Comparison of ENCODE assay signal across 16 mouse cellular contexts in the genomic region with DNA sequence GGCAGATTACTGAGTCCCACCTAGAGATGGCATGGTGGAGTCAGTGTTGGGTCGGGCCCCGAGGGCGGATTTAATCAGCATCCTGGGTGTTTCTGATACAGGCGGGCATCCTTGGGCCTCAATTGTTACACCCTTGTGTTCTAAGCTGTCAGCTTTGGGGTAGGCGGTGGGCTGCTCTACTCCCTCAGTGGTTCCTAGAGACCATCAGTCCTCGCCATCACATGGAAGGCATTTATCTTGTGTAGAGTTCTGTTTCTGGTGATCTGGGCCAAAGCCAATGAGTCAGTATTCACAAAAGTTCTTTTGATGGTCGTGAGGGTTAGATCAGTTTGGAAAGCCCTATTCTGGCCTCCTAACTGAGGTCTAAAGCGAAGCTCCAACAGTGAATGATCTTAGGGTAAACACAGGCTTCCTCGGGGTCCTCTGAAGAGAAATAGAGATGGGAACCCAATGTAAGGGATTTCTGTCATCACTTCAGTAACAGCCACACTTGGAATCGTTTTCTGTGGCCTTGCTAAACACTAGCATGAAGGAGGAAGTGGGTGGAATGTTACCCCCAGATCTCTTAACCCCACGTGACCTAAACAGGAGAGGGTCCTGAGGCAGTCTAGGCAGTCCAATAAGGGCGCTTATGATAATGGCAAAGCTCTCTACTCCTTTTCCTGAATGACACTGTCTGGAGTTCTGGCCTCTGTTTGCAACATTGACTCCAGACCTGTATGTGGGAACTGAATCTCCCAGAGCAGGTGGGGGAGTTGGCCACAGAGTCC.
DNase-seq lines count a peak whose midpoint lies in the region; ATAC-seq lines count a peak whose summit lies in the region.
"Had no signal": no experiment of that assay in that cellular context is flagged by ENCODE, and none has a peak within 500 bp of the region (broad histone marks: within the 10 kb centered on the region; RNA-seq: fewer than 3 reads in every experiment).

No protein-coding gene starts in this region.

- peaks cover 3% of the 10 kb centered on the region; the same call in 1 of the 2 replicates for H3K27me3 ChIP-seq in heart, embryonic 10.5 days (ENCODE audit: insufficient read depth, poor library complexity, severe bottlenecking)
- H3K27me3 ChIP-seq in heart, embryonic 12.5 days (replicated peaks), result no peaks in the 10 kb centered on the region
- H3K27me3 ChIP-seq in midbrain, embryonic 11.5 days (ENCODE audit: control insufficient read depth, insufficient read depth, low read length), result no peaks in the 10 kb centered on the region; the same call in 1 of the 2 replicates
- H3K27me3 ChIP-seq in midbrain, embryonic 15.5 days (replicated peaks), result 0 out of 2 replicates have a peak, but pooled peaks cover 2% of the 10 kb centered on the region
- H3K27me3 ChIP-seq: embryonic facial prominence, embryonic 12.5 days; forebrain, embryonic 15.5 days had no signal

- DNase-seq in heart, embryonic 10.5 days (ENCODE audit: low spot score), result peak; percentile 48
- peak; percentile 12 for DNase-seq in midbrain, embryonic 11.5 days (ENCODE audit: low spot score, missing footprints)
- peak; percentile 54 for DNase-seq in induced T-regulatory cell, adult 2 months (ENCODE audit: low read depth)
- no peak for DNase-seq in left cerebral cortex, postnatal 10 days (ENCODE audit: extremely low spot score in 1 of 2, low spot score in 2 of 2)
- DNase-seq: adrenal gland, adult 8-10 months; cerebellum, adult 11 months; cerebellum, adult 8-10 months; cerebellum, postnatal 14 days; gastrocnemius, postnatal 14 days had no signal

- H3K36me3 ChIP-seq in heart, embryonic 10.5 days, result no peaks in the 10 kb centered on the region
- no peaks in the 10 kb centered on the region for H3K36me3 ChIP-seq in heart, embryonic 12.5 days
- no peaks in the 10 kb centered on the region for H3K36me3 ChIP-seq in midbrain, embryonic 11.5 days (ENCODE audit: control insufficient read depth, insufficient read depth, low read length)
- H3K36me3 ChIP-seq in midbrain, embryonic 15.5 days (replicated peaks), result no peaks in the 10 kb centered on the region
- H3K36me3 ChIP-seq: embryonic facial prominence, embryonic 12.5 days; forebrain, embryonic 15.5 days; hindbrain, embryonic 10.5 days had no signal

- peaks cover 20% of the 10 kb centered on the region for H3K4me1 ChIP-seq in heart, embryonic 10.5 days
- peaks cover 24% of the 10 kb centered on the region for H3K4me1 ChIP-seq in heart, embryonic 12.5 days (replicated peaks)
- H3K4me1 ChIP-seq in midbrain, embryonic 11.5 days (ENCODE audit: control insufficient read depth, insufficient read depth, low read length), result peaks cover 6% of the 10 kb centered on the region; the same call in 1 of the 2 replicates
- H3K4me1 ChIP-seq in midbrain, embryonic 15.5 days, result peaks cover 20% of the 10 kb centered on the region

- no peak overlapping the region for H3K27ac ChIP-seq in heart, embryonic 10.5 days
- H3K27ac ChIP-seq in heart, embryonic 12.5 days (ENCODE audit: poor library complexity, severe bottlenecking), result no peak overlapping the region
- no peak overlapping the region for H3K27ac ChIP-seq in midbrain, embryonic 11.5 days (ENCODE audit: low read depth, low read length)
- H3K27ac ChIP-seq in midbrain, embryonic 15.5 days, result no peak overlapping the region
- H3K27ac ChIP-seq: embryonic facial prominence, embryonic 12.5 days; forebrain, embryonic 15.5 days; hindbrain, embryonic 10.5 days; hindbrain, embryonic 14.5 days had no signal

- intact Hi-C loops in left cerebral cortex, postnatal 10 days (cut with DNase I), result loop anchor here (10.0 kb wide), 2 partner anchors 344 to 1284 kb away; no protein-coding TSS in a partner anchor

- ATAC-seq in heart, embryonic 12.5 days (ENCODE audit: insufficient number of reproducible peaks, low FRiP score), result no peak
- no peak for ATAC-seq in midbrain, embryonic 11.5 days (ENCODE audit: low FRiP score)
- ATAC-seq in midbrain, embryonic 15.5 days (replicated peaks), result no peak
- ATAC-seq: forebrain, embryonic 15.5 days had no signal

- H3K4me3 ChIP-seq in heart, embryonic 10.5 days, result no peak overlapping the region
- no peak overlapping the region for H3K4me3 ChIP-seq in heart, embryonic 12.5 days
- H3K4me3 ChIP-seq in midbrain, embryonic 11.5 days (ENCODE audit: low read depth, low read length), result no peak overlapping the region
- no peak overlapping the region for H3K4me3 ChIP-seq in midbrain, embryonic 15.5 days
- H3K4me3 ChIP-seq: embryonic facial prominence, embryonic 12.5 days; forebrain, embryonic 15.5 days; hindbrain, embryonic 10.5 days had no signal

- no peak overlapping the region for H3K4me2 ChIP-seq in heart, embryonic 12.5 days
- H3K4me2 ChIP-seq in midbrain, embryonic 11.5 days, result no peak overlapping the region
- H3K4me2 ChIP-seq in midbrain, embryonic 15.5 days, result no peak overlapping the region
- H3K4me2 ChIP-seq: embryonic facial prominence, embryonic 12.5 days; forebrain, embryonic 15.5 days; heart, embryonic 11.5 days; hindbrain, embryonic 14.5 days had no signal

- H3K9ac ChIP-seq in heart, embryonic 12.5 days, result no peak overlapping the region
- no peak overlapping the region for H3K9ac ChIP-seq in midbrain, embryonic 11.5 days (ENCODE audit: low read length)
- H3K9ac ChIP-seq in midbrain, embryonic 15.5 days, result no peak overlapping the region
- H3K9ac ChIP-seq: embryonic facial prominence, embryonic 12.5 days; forebrain, embryonic 15.5 days; hindbrain, embryonic 14.5 days had no signal

- WGBS in heart, embryonic 10.5 days, result 66% methylated on average over 12 of the region's 12 CpGs
- WGBS in heart, embryonic 12.5 days, result 62% methylated on average over 12 of the region's 12 CpGs
- 81% methylated on average over 12 of the region's 12 CpGs for WGBS in midbrain, embryonic 11.5 days
- 79% methylated on average over 12 of the region's 12 CpGs for WGBS in midbrain, embryonic 15.5 days

- no peaks in the 10 kb centered on the region for H3K9me3 ChIP-seq in heart, embryonic 10.5 days
- H3K9me3 ChIP-seq in heart, embryonic 12.5 days (replicated peaks), result no peaks in the 10 kb centered on the region
- H3K9me3 ChIP-seq in midbrain, embryonic 11.5 days (ENCODE audit: control insufficient read depth, low read length), result no peaks in the 10 kb centered on the region
- no peaks in the 10 kb centered on the region for H3K9me3 ChIP-seq in midbrain, embryonic 15.5 days
- H3K9me3 ChIP-seq: embryonic facial prominence, embryonic 12.5 days; forebrain, embryonic 15.5 days; hindbrain, embryonic 10.5 days had no signal

Comparison
In these comparisons a context has a peak if more than half of its experiments do, and no peak if none do; other contexts are left out.
1. DNase-seq: peak in heart, embryonic 10.5 days (single experiment), midbrain, embryonic 11.5 days (single experiment) and induced T-regulatory cell, adult 2 months (single experiment); none in left cerebral cortex, postnatal 10 days (0 of 2).